Mouse (Mus musculus) ovary, postnatal 10 days (tissue): Measurements from ENCODE around the gene Mapk1.

Source experiments
- DNase-seq: peaks from one replicate; pipeline ENCODE4 v3.0.0; 2022; ENCODE audit warnings: low spot score

Mapk1 gene

DNA sequence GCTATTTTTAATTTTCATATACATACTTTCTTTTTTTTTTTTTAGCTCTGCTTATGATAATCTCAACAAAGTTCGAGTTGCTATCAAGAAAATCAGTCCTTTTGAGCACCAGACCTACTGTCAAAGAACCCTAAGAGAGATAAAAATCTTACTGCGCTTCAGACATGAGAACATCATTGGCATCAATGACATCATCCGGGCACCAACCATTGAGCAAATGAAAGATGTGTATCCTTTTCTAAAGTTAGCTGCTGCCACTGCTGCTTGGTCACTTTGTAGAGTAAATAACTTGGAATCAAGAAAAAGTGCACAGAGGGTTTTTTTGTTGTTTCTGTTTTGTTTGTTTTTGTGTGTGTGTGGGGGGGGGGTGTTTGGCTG is 32.7 kb downstream of the Mapk1 start:
- DNase-seq: no peak

DNA sequence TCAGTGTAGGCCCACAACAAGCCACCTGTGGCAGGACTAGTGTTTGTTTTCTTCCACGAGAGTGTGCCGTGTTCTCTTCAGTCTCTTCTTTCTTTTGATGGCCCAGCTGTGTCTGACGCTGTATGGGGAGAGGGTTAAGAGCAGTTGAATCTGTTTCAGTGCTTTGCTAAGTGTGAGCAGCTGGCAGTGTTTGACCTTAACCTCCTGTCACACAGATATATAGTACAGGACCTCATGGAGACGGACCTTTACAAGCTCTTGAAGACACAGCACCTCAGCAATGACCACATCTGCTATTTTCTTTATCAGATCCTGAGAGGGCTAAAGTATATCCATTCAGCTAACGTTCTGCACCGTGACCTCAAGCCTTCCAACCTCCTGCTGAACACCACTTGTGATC is 34.9 kb downstream of the Mapk1 start:
- no peak for DNase-seq

DNA sequence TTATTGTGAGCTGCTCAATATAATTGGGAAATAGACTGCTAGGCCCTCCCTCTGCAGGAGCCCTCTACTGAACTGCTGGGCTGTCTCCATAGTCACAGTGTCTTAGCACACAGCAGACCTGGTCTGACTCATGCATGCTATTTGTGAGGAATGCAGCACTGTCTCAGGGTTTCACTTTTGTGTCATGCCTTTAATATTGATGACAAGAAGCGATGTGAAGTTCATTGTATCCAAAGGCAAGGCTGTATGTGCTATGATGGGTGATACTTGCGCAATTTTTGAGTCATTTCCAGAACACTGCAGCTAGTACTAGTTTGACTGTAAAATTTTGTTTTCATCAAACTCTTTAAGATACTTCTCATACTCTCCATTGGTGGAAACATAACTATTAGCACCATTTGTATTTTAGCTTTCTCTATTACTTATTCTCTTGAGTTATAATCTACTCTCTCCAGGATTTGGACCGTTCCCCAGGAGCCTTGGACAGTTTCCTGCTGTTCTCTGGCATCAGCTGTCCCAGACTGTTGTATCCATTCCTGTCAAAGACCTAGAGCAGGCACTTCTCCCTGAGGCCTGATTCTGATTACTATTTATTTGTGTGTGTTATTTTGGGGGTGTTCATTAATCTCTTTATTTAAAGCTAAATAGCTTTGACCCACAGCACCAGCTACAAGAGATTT is 41.4 kb downstream of the Mapk1 start:
- no peak for DNase-seq

DNA sequence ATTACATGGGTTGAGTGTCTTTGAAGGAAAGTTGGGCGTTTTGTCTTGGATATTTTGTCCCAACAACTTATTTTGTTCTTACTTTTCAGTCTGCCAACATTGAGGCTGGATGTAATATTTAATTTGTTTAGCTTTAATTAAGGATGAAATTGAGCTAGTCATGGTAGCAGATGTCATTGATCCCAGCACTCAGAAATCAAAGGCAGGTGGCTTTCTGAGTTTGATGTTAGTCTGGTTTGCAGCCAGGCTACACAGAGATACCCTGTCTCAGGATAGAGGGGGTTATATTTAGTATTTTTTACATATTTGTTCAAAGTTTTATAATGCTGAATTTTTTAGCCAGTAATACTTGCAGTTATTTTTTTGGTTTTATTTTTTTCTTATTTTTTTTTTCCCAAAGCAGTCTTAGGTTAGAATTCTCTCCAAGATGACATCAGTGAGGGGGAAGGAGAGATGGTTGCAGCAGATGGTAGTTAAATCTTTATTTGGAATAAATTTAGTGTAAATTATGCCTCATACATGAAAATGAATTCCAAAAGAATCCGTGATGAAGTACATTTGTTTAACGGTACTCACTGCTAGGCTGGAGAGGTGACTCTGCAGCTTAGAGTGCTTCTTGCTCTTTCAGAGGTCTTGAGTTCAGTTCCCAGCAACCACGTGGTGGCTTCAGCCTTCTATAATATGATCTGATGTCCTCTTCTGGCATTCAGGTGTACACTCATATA is 47.0 kb downstream of the Mapk1 start:
- DNase-seq: no peak

DNA sequence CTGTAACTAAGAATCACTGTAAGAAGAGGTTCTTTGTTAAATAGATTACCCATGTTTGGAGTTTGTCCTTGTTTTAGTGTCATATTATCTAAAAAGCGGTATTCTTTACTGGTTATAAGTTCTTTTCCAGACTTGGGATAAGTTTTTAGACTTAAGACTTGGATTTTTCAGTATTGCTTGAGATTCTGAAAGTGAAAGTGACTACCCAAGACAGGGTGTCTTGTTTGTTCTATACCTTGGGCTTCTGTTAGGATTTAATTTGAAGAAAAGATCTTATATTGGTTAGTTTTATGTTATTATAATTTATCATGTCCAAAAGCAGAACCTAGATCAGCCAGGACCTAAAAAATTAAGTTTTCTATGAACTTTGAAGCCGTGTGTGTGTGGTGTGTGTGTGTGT is 50.6 kb downstream of the Mapk1 start:
- no peak for DNase-seq

DNA sequence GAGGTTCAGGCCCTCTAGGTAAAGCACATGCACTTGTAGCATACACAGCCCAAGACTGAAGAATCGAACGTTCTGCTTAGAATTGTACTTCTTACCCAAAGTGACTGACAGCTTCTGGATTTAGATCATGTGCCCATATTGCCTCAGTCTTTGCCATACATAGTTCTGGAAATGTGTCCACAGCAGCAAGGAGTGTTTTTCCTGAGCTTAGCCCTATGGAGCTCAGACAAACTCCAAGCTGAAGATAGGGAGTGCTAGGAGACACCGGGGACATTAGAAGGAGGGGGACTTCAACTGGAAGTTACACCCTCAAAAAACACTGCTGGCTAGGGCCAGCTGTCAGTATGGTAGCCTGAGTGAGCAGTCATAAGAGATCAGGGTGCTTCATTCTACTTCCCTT is 57.5 kb downstream of the Mapk1 start:
- DNase-seq: no peak

DNA sequence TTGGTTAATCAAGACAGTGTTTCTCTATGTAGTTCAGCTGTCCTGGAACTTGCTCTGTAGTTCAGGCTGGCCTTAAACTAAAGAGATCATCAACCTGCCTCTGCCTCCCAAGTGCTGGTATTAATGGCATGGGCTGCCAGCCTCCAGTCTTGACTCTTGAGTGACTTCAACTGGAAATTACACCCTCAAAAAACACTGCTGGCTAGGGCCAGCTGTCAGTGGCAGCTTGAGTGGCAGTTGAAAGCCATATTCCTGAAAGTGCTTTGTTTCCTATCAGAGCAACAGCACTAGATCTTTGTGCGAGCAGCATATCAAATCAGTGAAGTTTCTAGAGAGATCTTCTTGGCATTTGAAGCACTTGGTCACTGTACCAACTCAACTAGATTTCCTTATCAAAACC is 58.2 kb downstream of the Mapk1 start:
- DNase-seq: no peak

DNA sequence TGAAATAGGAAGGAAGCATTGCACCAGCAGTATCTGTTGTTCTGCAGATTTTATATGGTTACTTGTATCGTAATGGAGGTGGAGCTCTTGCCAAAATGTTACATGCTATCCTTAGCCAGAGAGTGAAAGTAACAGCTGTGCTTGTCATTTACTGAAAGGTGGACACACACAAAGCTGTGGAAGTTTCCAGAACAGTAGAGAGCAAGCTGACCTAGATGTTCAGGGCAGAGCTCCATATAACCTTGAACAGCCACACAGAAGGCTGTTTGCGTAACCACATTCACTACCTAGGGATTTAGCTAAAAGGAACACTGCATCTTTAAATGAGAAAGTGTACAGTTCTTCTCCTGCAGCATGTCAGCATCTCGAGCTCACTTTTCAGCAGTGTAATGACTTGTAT is 61.1 kb downstream of the Mapk1 start:
- no peak for DNase-seq

DNA sequence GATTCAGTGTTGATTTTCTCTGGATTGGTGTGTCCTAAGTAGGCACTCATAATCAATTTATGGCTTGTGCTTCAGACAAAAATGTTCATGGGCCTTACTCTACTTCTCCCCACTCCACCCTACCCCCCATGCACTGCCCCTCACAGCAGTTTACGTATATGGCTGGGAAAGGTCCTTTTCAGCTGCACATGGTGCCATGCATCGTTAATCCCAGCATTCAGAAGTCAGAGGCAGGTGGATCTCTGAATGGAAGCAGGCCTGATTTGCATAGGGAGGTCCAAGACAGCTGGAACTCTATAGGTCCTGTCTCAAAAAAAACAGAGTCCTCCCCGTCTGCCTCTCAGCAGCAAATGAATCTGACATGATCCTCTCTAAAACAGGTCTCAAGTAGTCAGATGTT is 62.1 kb downstream of the Mapk1 start:
- no peak for DNase-seq

DNA sequence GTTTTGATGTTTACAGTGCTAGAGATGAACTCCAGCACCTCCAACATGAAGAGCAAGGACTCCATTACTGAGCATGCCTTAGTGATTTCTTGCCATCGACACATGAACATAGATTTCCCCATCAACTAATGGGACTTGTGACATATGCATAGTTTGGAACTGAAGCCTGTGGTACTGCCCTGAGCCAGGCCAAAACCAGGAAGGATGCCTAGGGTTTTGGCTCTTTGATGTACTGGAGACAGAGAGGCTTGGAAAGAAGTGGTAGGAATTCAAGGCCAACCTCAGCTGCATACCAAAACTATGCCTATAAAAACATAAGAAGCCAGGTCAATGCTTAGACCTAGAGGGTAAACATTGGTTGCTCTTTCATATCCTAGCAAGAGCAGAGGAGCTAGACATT is 66.7 kb downstream of the Mapk1 start:
- DNase-seq: no peak

DNA sequence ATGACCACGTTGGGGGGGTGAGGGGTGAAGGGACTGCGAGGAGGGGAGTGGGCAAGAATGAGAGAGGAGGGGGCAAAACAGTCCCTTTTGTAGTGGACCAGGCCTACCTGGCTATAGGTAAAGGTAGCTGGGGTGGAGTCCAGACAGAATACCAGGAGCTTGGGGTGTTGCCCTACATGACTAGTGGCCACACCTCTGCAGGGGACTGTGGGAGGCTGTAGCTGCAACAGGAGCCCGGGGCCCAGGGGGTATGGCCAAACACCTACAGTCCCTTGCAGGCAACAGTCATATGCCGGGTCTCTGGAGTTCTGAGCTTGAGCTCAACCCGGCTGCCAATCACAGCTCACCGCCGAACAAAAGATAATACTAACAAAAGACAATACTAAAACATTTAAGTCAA is 68.9 kb downstream of the Mapk1 start:
- no peak for DNase-seq

DNA sequence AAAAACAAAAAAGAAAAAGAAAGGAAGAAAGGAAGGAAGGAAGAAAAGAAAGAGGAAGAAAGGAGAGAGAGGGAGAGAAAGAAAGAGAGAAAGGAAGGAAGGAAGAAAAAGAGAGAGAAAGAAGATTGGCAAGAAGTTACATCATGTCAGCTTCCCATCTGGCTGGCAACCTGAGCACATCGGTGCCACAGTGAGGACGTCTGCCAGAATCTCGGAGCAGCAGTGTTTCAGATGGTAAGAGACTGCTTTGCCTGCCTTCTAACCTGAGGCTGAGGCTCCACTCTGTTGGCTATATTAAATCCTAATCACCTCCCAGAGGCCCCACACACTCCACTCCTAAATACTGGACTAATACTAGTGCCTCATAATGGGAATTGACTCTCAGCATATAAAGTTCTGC is 70.7 kb downstream of the Mapk1 start:
- DNase-seq: no peak

DNA sequence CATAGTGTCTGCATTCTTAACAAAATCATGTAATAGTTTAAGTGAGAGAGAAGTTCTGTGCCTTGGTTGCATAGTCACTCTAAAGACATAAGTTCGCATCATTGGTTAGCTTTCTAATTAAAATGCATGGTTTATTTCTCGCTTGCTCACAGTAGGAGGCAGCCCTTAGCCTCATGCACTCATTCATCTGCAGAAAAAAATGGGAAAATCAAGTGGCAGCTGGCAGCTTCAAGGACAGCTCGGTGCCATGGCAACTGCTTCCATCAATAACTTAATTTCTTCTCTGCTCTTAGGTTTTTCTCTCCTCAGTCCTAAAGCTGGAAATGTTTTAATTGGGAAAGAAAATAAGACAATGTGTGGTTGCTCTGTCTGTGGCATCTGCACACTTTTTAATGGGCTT is 72.4 kb downstream of the Mapk1 start:
- DNase-seq: no peak

DNA sequence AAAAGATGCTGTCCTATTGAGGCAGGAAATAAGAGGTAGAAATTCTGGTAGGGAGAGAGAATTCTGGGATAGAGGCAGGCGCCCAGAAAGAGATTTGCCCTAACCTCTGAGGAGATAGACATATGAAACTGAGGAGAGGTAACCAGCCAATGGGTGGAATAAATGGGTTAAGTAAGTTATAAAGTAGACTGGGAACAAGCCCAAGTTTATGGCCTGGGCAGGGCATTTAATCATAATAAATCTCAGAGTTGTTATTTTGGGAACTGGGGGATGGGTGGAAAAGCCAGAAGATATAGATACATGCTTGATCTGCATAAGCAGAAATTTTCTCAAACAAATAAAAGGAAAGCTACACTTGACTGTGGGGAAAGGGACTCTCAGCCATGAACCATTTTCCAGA is 79.2 kb downstream of the Mapk1 start:
- DNase-seq: no peak

DNA sequence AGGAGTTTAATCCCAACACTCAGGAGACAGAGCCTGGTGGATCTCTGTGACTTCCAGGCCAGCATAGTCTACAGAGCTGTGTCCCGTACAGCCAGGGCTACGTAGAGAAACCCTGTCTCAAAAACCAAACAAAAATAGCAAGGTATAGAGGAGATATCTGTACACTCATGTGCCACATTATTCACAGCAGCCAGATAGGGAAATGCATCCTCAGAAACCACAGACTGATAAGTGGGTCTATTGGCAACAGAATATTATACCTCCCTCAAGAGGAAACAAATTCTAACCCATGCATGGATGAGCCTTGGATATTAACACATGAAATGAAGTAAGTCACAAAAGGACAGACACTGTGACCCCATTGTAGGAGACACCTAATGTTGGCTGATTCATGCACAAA is 84.4 kb downstream of the Mapk1 start:
- DNase-seq: no peak

DNA sequence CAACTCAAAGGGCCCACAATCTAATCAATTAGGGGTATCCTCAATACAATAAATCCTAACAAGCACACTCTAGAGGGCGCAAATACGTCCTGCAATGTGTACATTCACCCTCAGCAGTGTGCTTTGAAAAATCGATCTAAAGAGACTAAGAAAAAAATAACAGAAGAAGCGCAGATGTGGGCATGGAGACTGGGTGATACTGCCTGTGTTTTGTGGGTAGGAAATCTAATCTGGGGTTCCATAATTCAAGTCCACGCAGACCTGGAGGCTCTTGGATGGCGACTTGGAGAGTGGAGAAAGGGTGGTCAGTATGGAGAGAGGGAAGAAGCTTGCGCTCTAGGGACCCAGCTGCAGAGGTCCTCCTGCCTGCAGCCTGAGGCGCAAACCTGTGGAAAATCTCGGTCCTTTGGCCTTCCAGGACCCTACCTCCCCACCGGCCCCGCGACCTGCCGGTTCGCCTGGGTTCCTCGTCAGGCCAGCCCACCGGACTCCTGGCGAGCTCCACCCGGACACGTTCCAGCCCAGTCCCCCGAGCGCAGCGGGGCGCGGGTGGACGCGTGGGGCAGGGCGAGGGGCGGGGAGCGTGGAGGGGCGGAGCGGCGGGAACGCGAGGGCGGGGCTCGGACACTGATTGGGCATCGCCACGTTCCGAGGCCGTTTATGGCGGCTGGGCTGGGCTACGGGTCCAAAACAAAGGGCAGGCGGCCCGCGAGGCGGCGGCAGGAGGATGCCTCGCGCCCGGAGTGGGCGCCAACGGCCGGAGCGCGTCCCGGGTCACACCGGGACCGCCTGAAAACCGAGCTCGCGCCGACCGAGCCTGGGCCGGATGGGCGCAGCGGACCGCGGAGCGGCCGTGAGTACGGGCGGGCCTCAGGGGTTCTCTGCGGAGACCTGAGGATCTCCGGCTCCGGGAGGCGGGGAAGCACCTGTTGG is 86.6 kb downstream of the Mapk1 start, which contains the start of gene Ypel1:
Ypel1 (plus strand) TSS at position 186 of the 933 bp plus-strand sequence.
- peak; percentile 68 for DNase-seq

DNA sequence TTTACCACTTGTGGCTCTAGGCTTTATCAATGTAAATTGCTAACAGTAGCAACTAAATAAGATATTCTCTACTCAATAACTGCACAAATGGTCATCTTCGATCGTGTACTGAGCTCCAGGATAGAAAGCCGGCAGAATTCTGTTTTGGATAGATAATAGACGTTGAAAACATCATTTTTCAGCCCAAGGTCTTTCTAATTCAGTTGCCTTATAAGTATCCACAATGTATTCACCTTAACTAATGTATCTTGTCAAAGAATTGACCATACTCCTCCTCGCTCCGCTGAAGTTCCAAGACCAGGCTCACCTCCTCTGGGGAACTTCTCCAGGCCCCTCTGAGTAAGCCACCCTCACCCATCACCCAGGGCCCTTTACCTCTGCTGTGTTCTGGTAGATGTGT is 87.5 kb downstream of the Mapk1 start:
- no peak for DNase-seq

DNA sequence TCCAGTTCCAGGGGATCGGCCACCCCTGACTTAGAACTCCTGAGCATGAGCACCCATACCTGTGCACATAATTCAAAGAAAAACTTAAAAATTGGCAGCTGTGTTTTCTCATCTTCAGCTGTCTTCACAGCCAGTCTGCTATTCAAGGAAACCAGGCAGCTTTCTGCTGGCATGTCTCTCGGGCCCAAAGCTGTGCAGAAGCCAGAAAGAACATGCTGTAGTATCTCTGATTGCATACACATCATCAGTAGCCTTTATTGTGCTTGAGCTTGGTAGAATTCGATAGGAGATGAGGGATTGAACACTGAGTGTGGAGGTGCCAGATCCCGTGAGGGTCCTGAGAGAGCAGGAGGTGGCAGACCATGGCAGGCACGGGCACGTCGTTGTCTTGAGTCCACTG is 89.8 kb downstream of the Mapk1 start:
- DNase-seq: no peak

DNA sequence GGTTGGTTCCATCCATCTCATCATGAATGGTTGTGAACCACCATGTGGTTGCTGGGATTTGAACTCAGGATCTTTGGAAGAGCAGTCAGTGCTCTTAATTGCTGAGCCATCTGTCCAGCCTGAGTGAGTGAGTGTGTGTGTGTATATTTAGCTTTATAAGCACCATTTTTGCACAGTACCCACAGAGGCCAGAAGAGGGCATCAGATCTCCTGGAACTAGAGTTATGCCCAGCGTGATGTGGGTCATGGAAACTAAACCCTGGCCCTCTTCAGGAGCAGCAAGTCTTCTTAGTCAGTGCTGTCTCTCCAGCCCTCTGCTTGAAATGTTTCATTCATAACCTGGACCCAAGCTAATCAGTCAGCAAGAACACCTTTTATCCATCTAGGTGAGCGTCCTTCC is 93.1 kb downstream of the Mapk1 start:
- DNase-seq: no peak

DNA sequence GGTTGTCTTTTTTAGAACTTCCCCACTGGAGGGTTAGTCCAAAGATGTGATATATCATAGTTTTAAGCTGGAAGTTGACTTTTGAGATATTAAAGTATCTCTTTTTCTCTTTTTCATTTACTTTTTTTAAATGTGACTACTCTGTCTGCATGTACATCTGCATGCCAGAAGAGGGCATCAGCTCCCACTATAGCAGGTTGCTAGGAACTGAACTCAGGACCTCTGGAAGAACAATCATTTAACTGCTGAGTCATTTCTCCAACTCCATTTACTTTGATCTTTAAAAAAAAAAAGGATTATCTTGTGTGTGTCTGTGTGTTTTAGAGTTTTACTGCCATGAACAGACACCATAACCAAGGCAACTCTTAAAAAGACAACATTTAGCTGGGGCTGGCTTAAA is 93.7 kb downstream of the Mapk1 start:
- DNase-seq: no peak

DNA sequence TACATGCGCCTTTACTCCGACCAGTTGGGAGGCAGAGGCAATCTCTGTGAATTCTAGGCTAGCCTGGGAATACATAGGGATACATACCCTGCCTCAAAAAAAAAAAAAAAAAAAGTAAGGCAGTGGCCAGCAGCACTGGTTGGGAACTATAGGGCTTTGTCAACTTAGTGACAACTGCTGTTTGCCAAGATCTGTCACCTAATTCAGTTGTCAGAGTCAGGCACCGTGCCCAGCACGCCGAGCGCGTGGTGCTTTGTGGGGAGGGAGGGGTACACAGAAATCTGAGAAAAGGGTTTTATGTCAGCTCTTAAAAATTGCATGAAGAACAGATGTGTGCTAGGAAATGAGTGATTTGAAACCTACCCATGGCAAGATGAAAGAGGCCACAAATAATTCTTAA is 94.9 kb downstream of the Mapk1 start:
- no peak for DNase-seq

DNA sequence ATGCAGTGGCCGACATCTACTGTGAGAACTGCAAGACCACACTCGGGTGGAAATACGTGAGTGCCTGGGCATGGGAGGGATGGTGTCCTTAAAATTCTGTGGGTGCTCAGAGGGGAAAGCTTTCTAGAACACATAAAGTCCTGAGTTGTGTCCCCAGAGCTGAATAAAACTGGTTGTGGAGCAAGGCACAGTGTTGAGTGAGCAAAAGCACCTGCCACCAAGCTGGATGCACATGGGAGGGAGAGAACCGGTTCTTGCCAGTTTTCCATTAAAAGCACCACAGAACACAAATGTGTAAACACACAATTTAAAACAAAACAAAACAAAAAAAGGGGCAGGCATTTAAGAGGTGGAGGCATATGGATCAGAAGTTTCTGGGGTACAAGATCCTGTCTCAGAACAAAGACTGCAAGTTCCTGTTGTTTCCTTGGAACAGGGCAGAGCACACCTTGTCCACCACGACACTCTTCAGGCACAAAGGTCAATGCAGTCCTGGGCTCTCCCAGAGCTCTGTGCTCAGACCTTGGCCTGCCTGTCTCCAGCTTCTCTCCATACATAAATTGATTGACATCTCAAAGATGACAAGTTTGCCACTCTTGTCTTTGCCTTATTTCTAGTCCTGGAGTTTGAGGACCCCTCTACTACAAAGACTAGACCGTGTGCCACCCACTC is 99.1 kb downstream of the Mapk1 start:
- no peak for DNase-seq
